Mouse (Mus musculus) MEL (cell line): ENCODE results near the gene Olfr175-ps1.

Source experiments
- CHD1 ChIP-seq: IDR thresholded peaks from 2 replicates; pipeline ENCODE4 v1.6.1; 2012; ENCODE audit warnings: low read depth, mild to moderate bottlenecking, inconsistent platforms, low read length, improper control_type of control experiment
- CHD2 ChIP-seq: IDR thresholded peaks from 2 replicates; pipeline ENCODE4 v1.6.1; 2011; ENCODE audit warnings: low read length, improper control_type of control experiment
- CTCF ChIP-seq, 3 experiments: IDR thresholded peaks in 2 of 3; conservative IDR thresholded peaks in 1 of 3; 2 replicates each; pipeline ENCODE4 v1.5.1; 2011 to 2012; ENCODE audit warnings: low read length in 3 of 3, low read depth in 2 of 3, mild to moderate bottlenecking in 2 of 3, improper control_type of control experiment in 1 of 3, inconsistent platforms in 1 of 3, mixed read lengths in 1 of 3, moderate library complexity in 1 of 3; ENCODE audit not compliant: control insufficient read depth in 1 of 3, insufficient read depth in 1 of 3, poor library complexity in 1 of 3, severe bottlenecking in 1 of 3
- EP300 ChIP-seq, 2 experiments: IDR thresholded peaks; 2 replicates each; pipeline ENCODE4 v1.6.1; 2011; ENCODE audit warnings: improper control_type of control experiment in 2 of 2, low read length in 2 of 2, low read depth in 1 of 2, mild to moderate bottlenecking in 1 of 2
- HCFC1 ChIP-seq: IDR thresholded peaks from 2 replicates; pipeline ENCODE4 v1.6.1; 2012; ENCODE audit warnings: low read depth, mild to moderate bottlenecking, inconsistent platforms, low read length, improper control_type of control experiment, moderate library complexity
- KAT2A ChIP-seq: conservative IDR thresholded peaks from 2 replicates; pipeline ENCODE4 v1.6.1; 2012; ENCODE audit warnings: low read depth, low read length, improper control_type of control experiment, inconsistent platforms
- MAX ChIP-seq: IDR thresholded peaks from 2 replicates; pipeline ENCODE4 v1.6.1; 2011; ENCODE audit warnings: low read length, improper control_type of control experiment
- MEF2A ChIP-seq: IDR thresholded peaks from 2 replicates; pipeline ENCODE4 v1.6.1; 2014; ENCODE audit warnings: low read depth, mild to moderate bottlenecking, inconsistent platforms, low read length, improper control_type of control experiment; ENCODE audit not compliant: poor library complexity, insufficient replicate concordance, severe bottlenecking; ENCODE audit errors: extremely low read depth
- POLR2A ChIP-seq, 2 experiments: IDR thresholded peaks; 2 replicates each; pipeline ENCODE4 v1.6.1; 2011 to 2012; ENCODE audit warnings: low read length in 2 of 2, mild to moderate bottlenecking in 2 of 2, control low read depth in 1 of 2, improper control_type of control experiment in 1 of 2, low read depth in 1 of 2, moderate library complexity in 1 of 2; ENCODE audit not compliant: control insufficient read depth in 1 of 2, insufficient read depth in 1 of 2, poor library complexity in 1 of 2
- POLR2AphosphoS2 ChIP-seq: IDR thresholded peaks from 2 replicates; pipeline ENCODE4 v1.6.1; 2011; ENCODE audit warnings: low read length, improper control_type of control experiment
- RAD21 ChIP-seq: IDR thresholded peaks from 2 replicates; pipeline ENCODE4 v1.6.1; 2011; ENCODE audit warnings: mild to moderate bottlenecking, low read depth, low read length, improper control_type of control experiment
- TCF12 ChIP-seq: IDR thresholded peaks from 2 replicates; pipeline ENCODE4 v1.6.1; 2014; ENCODE audit warnings: low read depth, mild to moderate bottlenecking, inconsistent platforms, low read length, improper control_type of control experiment, moderate library complexity
- ZC3H11A ChIP-seq: IDR thresholded peaks from 2 replicates; pipeline ENCODE4 v1.6.1; 2012; ENCODE audit warnings: low read depth, mild to moderate bottlenecking, inconsistent platforms, low read length, improper control_type of control experiment
- ZMIZ1 ChIP-seq: IDR thresholded peaks from 2 replicates; pipeline ENCODE4 v1.6.1; 2012; ENCODE audit warnings: low read depth, mild to moderate bottlenecking, inconsistent platforms, low read length, improper control_type of control experiment, moderate library complexity

- TF ChIP-seq CTCF (IDR thresholded peaks at IDR 0.05 in 2 of 3, conservative IDR thresholded peaks at IDR 0.05 in 1 of 3; ENCODE audit: control insufficient read depth in 1 of 3, insufficient read depth in 1 of 3, low read depth in 2 of 3, low read length in 3 of 3, poor library complexity in 1 of 3, severe bottlenecking in 1 of 3) = no peak
- TF ChIP-seq POLR2A (IDR thresholded peaks at IDR 0.05; ENCODE audit: control insufficient read depth in 1 of 2, insufficient read depth in 1 of 2, low read depth in 1 of 2, low read length in 2 of 2, poor library complexity in 1 of 2) = no peak
- no peak for TF ChIP-seq TCF12
- no peak for TF ChIP-seq ZMIZ1
- no peak for TF ChIP-seq MAX
- no peak for TF ChIP-seq HCFC1
- TF ChIP-seq CHD1 = no peak
- no peak for TF ChIP-seq EP300 (IDR thresholded peaks at IDR 0.05; ENCODE audit: low read depth in 1 of 2, low read length in 2 of 2)
- no peak for TF ChIP-seq MEF2A
- TF ChIP-seq POLR2AphosphoS2 = no peak
- TF ChIP-seq RAD21 = no peak
- TF ChIP-seq CHD2 = no peak
- no peak for TF ChIP-seq ZC3H11A
- TF ChIP-seq KAT2A = no peak
Observed at GRCm38 (mm10) chr16:58826732-58827319, at the start of gene Olfr175-ps1.
